Mouse (Mus musculus): ENCODE measurements around the gene Olfr353. TPM values are rescaled to one million over a fixed set of nuclear protein-coding genes. Genes with fewer than 3 reads are reported as not detected.

The Olfr353 gene
- total and polyA plus RNA-seq, 3 experiments, result not detected

DNA sequence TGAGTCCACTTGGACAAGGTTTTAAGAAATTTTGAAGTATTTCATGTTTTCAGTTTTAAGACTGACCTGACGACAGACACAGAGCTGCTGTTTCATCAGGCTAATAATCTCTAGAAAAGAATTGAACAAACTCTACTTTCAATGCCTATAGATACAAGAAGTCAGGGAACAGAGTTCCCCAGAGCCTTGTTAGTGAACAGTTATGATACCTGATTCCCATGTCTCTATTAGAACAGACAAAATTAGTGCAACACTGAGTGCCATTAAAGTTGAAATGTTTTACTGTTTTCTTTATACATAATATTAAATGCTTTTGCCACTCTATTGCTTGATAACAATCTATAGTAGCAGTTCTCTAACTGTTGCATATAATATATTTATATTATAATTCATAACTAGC lies 30.2 kb downstream of the Olfr353 start, which contains the start of gene Olfr351:
Olfr351 (minus strand) TSS at position 101 of the 400 bp plus-strand sequence.
- H3K9me3 ChIP-seq (replicated peaks; ENCODE audit: insufficient read depth, low read length), result no peaks in the 10 kb centered on the region
- no peaks in the 10 kb centered on the region for H3K27me3 ChIP-seq (ENCODE audit: control insufficient read depth in 1 of 2, insufficient read depth in 2 of 2, low read length in 2 of 2)
- H3K4me1 ChIP-seq (ENCODE audit: control insufficient read depth in 1 of 2, insufficient read depth in 2 of 2, low read length in 2 of 2), result no peaks in the 10 kb centered on the region
- no peaks in the 10 kb centered on the region for H3K36me3 ChIP-seq (ENCODE audit: control insufficient read depth in 1 of 2, insufficient read depth in 2 of 2, low read length in 2 of 2)
- no peak within 1 kb of the TSS for H3K9ac ChIP-seq (ENCODE audit: control insufficient read depth, low read depth, low read length, poor library complexity, severe bottlenecking)
- TF ChIP-seq TCF12 (IDR thresholded peaks at IDR 0.05; ENCODE audit: low read depth, low read length) (no peak), CTCF (IDR thresholded peaks at IDR 0.05 in 2 of 3, conservative IDR thresholded peaks at IDR 0.05 in 1 of 3; ENCODE audit: control insufficient read depth in 1 of 3, insufficient read depth in 1 of 3, low read depth in 2 of 3, low read length in 3 of 3, poor library complexity in 1 of 3, severe bottlenecking in 1 of 3) (no peak), SMC3 (IDR thresholded peaks at IDR 0.05; ENCODE audit: low read depth, low read length) (no peak), TAL1 (IDR thresholded peaks at IDR 0.05; ENCODE audit: low read length) (no peak), CHD1 (IDR thresholded peaks at IDR 0.05; ENCODE audit: low read depth, low read length) (no peak), HCFC1 (IDR thresholded peaks at IDR 0.05; ENCODE audit: low read depth, low read length) (no peak), KAT2A (conservative IDR thresholded peaks at IDR 0.05; ENCODE audit: low read depth, low read length) (no peak)
- no peak for DNase-seq (ENCODE audit: low read depth, low spot score)
- no peak within 1 kb of the TSS for H3K4me3 ChIP-seq (ENCODE audit: control insufficient read depth in 1 of 2, insufficient read depth in 1 of 2, low read depth in 2 of 2, low read length in 2 of 2)
- H3K79me2 ChIP-seq (ENCODE audit: control insufficient read depth, insufficient read depth, low read length, poor library complexity), result no peaks in the 10 kb centered on the region
- no peak within 1 kb of the TSS for H3K27ac ChIP-seq (ENCODE audit: control insufficient read depth, low read depth, low read length)

DNA sequence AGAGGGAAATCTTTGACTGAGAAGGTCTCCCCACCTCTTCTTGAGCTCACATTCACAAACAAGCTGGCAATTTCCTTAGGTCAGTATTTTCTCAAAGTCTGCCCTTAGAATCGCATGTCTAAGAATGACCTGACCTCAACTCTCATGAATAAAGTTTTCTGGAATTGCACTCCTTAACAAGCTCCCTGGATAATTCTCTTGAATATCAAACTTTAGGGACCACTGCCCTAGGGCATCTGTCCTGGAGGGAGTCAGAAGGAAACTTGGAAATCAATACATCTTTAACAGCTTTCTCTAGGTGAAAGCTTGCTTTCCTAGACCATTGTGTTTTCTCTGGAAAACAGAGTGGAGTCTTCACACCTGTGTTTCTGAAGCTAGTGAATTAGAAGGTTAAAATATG lies 46.7 kb downstream of the Olfr353 start, which contains the start of gene Olfr350:
Olfr350 (plus strand) TSS at position 301 of the 400 bp plus-strand sequence.
- Histone ChIP-seq H3K27me3 (ENCODE audit: control insufficient read depth in 1 of 2, insufficient read depth in 2 of 2, low read length in 2 of 2) (no peaks in the 10 kb centered on the region), H3K4me3 (ENCODE audit: control insufficient read depth in 1 of 2, insufficient read depth in 1 of 2, low read depth in 2 of 2, low read length in 2 of 2) (no peak within 1 kb of the TSS), H3K4me1 (ENCODE audit: control insufficient read depth in 1 of 2, insufficient read depth in 2 of 2, low read length in 2 of 2) (no peaks in the 10 kb centered on the region), H3K36me3 (ENCODE audit: control insufficient read depth in 1 of 2, insufficient read depth in 2 of 2, low read length in 2 of 2) (no peaks in the 10 kb centered on the region), H3K9ac (ENCODE audit: control insufficient read depth, low read depth, low read length, poor library complexity, severe bottlenecking) (no peak within 1 kb of the TSS), H3K9me3 (replicated peaks; ENCODE audit: insufficient read depth, low read length) (no peaks in the 10 kb centered on the region), H3K27ac (ENCODE audit: control insufficient read depth, low read depth, low read length) (no peak within 1 kb of the TSS), H3K79me2 (ENCODE audit: control insufficient read depth, insufficient read depth, low read length, poor library complexity) (no peaks in the 10 kb centered on the region)
- no peak for TF ChIP-seq NRF1 (IDR thresholded peaks at IDR 0.05; ENCODE audit: insufficient read depth, low read depth, low read length, poor library complexity, severe bottlenecking)
- no peak for TF ChIP-seq KAT2A (conservative IDR thresholded peaks at IDR 0.05; ENCODE audit: low read depth, low read length)
- TF ChIP-seq USF1 (IDR thresholded peaks at IDR 0.05; ENCODE audit: low read depth, low read length), result no peak
- no peak for TF ChIP-seq GABPA (IDR thresholded peaks at IDR 0.05; ENCODE audit: low read depth, low read length)
- no peak for TF ChIP-seq MYC (IDR thresholded peaks at IDR 0.05; ENCODE audit: low read depth, low read length)
- no peak for TF ChIP-seq EP300 (IDR thresholded peaks at IDR 0.05; ENCODE audit: low read depth in 1 of 2, low read length in 2 of 2)
- no peak for TF ChIP-seq ELF1 (IDR thresholded peaks at IDR 0.05; ENCODE audit: low read depth, low read length)
- TF ChIP-seq JUND (IDR thresholded peaks at IDR 0.05; ENCODE audit: low read depth, low read length), result no peak
- no peak for TF ChIP-seq TCF12 (IDR thresholded peaks at IDR 0.05; ENCODE audit: low read depth, low read length)
- TF ChIP-seq E2F4 (IDR thresholded peaks at IDR 0.05; ENCODE audit: borderline replicate concordance, low read depth, low read length), result no peak
- no peak for TF ChIP-seq ZKSCAN1 (IDR thresholded peaks at IDR 0.05; ENCODE audit: low read depth, low read length)
- TF ChIP-seq GATA1 (IDR thresholded peaks at IDR 0.05; ENCODE audit: low read depth, low read length), result no peak
- TF ChIP-seq USF2 (IDR thresholded peaks at IDR 0.05; ENCODE audit: borderline replicate concordance in 1 of 2, insufficient read depth in 1 of 2, low read depth in 1 of 2, low read length in 2 of 2), result no peak
- TF ChIP-seq MEF2A (IDR thresholded peaks at IDR 0.05; ENCODE audit: extremely low read depth, insufficient replicate concordance, low read depth, low read length, poor library complexity, severe bottlenecking), result no peak
- no peak for DNase-seq (ENCODE audit: low read depth, low spot score)

Other genes starting within 250 kb of the Olfr353 start
- not detected in 2 replicates for gene Olfr346, start 207.1 kb downstream of the Olfr353 start, total RNA-seq (2012; rRNA removed)
- gene Olfr346, start 207.1 kb downstream of the Olfr353 start, polyA plus RNA-seq (2012; ENCODE audit: insufficient read depth in 1 of 2, insufficient read length in 2 of 2, low read depth in 1 of 2, low replicate concordance in 2 of 2, missing spikeins in 1 of 2), result not detected
- not detected in 2 replicates for gene Olfr347, start 161.0 kb downstream of the Olfr353 start, total RNA-seq (2012; rRNA removed)
- gene Olfr347, start 161.0 kb downstream of the Olfr353 start, polyA plus RNA-seq (2012; ENCODE audit: insufficient read depth in 1 of 2, insufficient read length in 2 of 2, low read depth in 1 of 2, low replicate concordance in 2 of 2, missing spikeins in 1 of 2), result not detected
- gene Olfr348, start 108.7 kb downstream of the Olfr353 start, total RNA-seq (2012; rRNA removed), result not detected in 2 replicates
- not detected for gene Olfr348, start 108.7 kb downstream of the Olfr353 start, polyA plus RNA-seq (2012; ENCODE audit: insufficient read depth in 1 of 2, insufficient read length in 2 of 2, low read depth in 1 of 2, low replicate concordance in 2 of 2, missing spikeins in 1 of 2)
- not detected in 2 replicates for gene Olfr50, start 102.4 kb downstream of the Olfr353 start, total RNA-seq (2012; rRNA removed)
- not detected for gene Olfr50, start 102.4 kb downstream of the Olfr353 start, polyA plus RNA-seq (2012; ENCODE audit: insufficient read depth in 1 of 2, insufficient read length in 2 of 2, low read depth in 1 of 2, low replicate concordance in 2 of 2, missing spikeins in 1 of 2)
- gene Olfr3, start 75.9 kb downstream of the Olfr353 start, total RNA-seq (2012; rRNA removed), result not detected in 2 replicates
- not detected for gene Olfr3, start 75.9 kb downstream of the Olfr353 start, polyA plus RNA-seq (2012; ENCODE audit: insufficient read depth in 1 of 2, insufficient read length in 2 of 2, low read depth in 1 of 2, low replicate concordance in 2 of 2, missing spikeins in 1 of 2)
- not detected in 2 replicates for gene Olfr350, start 46.6 kb downstream of the Olfr353 start, total RNA-seq (2012; rRNA removed)
- not detected for gene Olfr350, start 46.6 kb downstream of the Olfr353 start, polyA plus RNA-seq (2012; ENCODE audit: insufficient read depth in 1 of 2, insufficient read length in 2 of 2, low read depth in 1 of 2, low replicate concordance in 2 of 2, missing spikeins in 1 of 2)
- not detected in 2 replicates for gene Olfr351, start 30.3 kb downstream of the Olfr353 start, total RNA-seq (2012; rRNA removed)
- gene Olfr351, start 30.3 kb downstream of the Olfr353 start, polyA plus RNA-seq (2012; ENCODE audit: insufficient read depth in 1 of 2, insufficient read length in 2 of 2, low read depth in 1 of 2, low replicate concordance in 2 of 2, missing spikeins in 1 of 2), result not detected
- gene Olfr352, start 24.5 kb downstream of the Olfr353 start, total RNA-seq (2012; rRNA removed), result not detected in 2 replicates
- gene Olfr352, start 24.5 kb downstream of the Olfr353 start, polyA plus RNA-seq (2012; ENCODE audit: insufficient read depth in 1 of 2, insufficient read length in 2 of 2, low read depth in 1 of 2, low replicate concordance in 2 of 2, missing spikeins in 1 of 2), result not detected
- not detected in 2 replicates for gene Olfr354, start 12.7 kb upstream of the Olfr353 start, total RNA-seq (2012; rRNA removed)
- gene Olfr354, start 12.7 kb upstream of the Olfr353 start, polyA plus RNA-seq (2012; ENCODE audit: insufficient read depth in 1 of 2, insufficient read length in 2 of 2, low read depth in 1 of 2, low replicate concordance in 2 of 2, missing spikeins in 1 of 2), result not detected
- gene Olfr355, start 36.0 kb upstream of the Olfr353 start, total RNA-seq (2012; rRNA removed), result not detected in 2 replicates
- not detected for gene Olfr355, start 36.0 kb upstream of the Olfr353 start, polyA plus RNA-seq (2012; ENCODE audit: insufficient read depth in 1 of 2, insufficient read length in 2 of 2, low read depth in 1 of 2, low replicate concordance in 2 of 2, missing spikeins in 1 of 2)
- gene Olfr356, start 44.2 kb upstream of the Olfr353 start, total RNA-seq (2012; rRNA removed), result not detected in 2 replicates
- gene Olfr356, start 44.2 kb upstream of the Olfr353 start, polyA plus RNA-seq (2012; ENCODE audit: insufficient read depth in 1 of 2, insufficient read length in 2 of 2, low read depth in 1 of 2, low replicate concordance in 2 of 2, missing spikeins in 1 of 2), result not detected
- not detected in 2 replicates for gene Olfr357, start 100.9 kb upstream of the Olfr353 start, total RNA-seq (2012; rRNA removed)
- gene Olfr357, start 100.9 kb upstream of the Olfr353 start, polyA plus RNA-seq (2012; ENCODE audit: insufficient read depth in 1 of 2, insufficient read length in 2 of 2, low read depth in 1 of 2, low replicate concordance in 2 of 2, missing spikeins in 1 of 2), result not detected
- gene Olfr358, start 116.4 kb upstream of the Olfr353 start, total RNA-seq (2012; rRNA removed), result not detected in 2 replicates
- gene Olfr358, start 116.4 kb upstream of the Olfr353 start, polyA plus RNA-seq (2012; ENCODE audit: insufficient read depth in 1 of 2, insufficient read length in 2 of 2, low read depth in 1 of 2, low replicate concordance in 2 of 2, missing spikeins in 1 of 2), result not detected
- not detected in 2 replicates for gene Olfr360, start 172.8 kb upstream of the Olfr353 start, total RNA-seq (2012; rRNA removed)
- not detected for gene Olfr360, start 172.8 kb upstream of the Olfr353 start, polyA plus RNA-seq (2012; ENCODE audit: insufficient read depth in 1 of 2, insufficient read length in 2 of 2, low read depth in 1 of 2, low replicate concordance in 2 of 2, missing spikeins in 1 of 2)
- gene Olfr361, start 196.4 kb upstream of the Olfr353 start, total RNA-seq (2012; rRNA removed), result not detected in 2 replicates
- gene Olfr361, start 196.4 kb upstream of the Olfr353 start, polyA plus RNA-seq (2012; ENCODE audit: insufficient read depth in 1 of 2, insufficient read length in 2 of 2, low read depth in 1 of 2, low replicate concordance in 2 of 2, missing spikeins in 1 of 2), result not detected
- gene Olfr362, start 225.0 kb upstream of the Olfr353 start, total RNA-seq (2012; rRNA removed), result not detected in 2 replicates
- not detected for gene Olfr362, start 225.0 kb upstream of the Olfr353 start, polyA plus RNA-seq (2012; ENCODE audit: insufficient read depth in 1 of 2, insufficient read length in 2 of 2, low read depth in 1 of 2, low replicate concordance in 2 of 2, missing spikeins in 1 of 2)
- not detected in 2 replicates for gene Olfr364-ps1, start 246.4 kb upstream of the Olfr353 start, total RNA-seq (2012; rRNA removed)
- gene Olfr364-ps1, start 246.4 kb upstream of the Olfr353 start, polyA plus RNA-seq (2012; ENCODE audit: insufficient read depth in 1 of 2, insufficient read length in 2 of 2, low read depth in 1 of 2, low replicate concordance in 2 of 2, missing spikeins in 1 of 2), result not detected

Measured in MEL (cell line).